Mouse (Mus musculus) MEL (cell line): ENCODE measurements around the gene Mast3.
A peak's percentile ranks its signal among the peaks of the same experiment; 100 is the strongest.

Experiments
- CHD1 ChIP-seq: IDR thresholded peaks from 2 replicates; pipeline ENCODE4 v1.6.1; 2012; ENCODE audit warnings: low read depth, mild to moderate bottlenecking, inconsistent platforms, low read length, improper control_type of control experiment
- CHD2 ChIP-seq: IDR thresholded peaks from 2 replicates; pipeline ENCODE4 v1.6.1; 2011; ENCODE audit warnings: low read length, improper control_type of control experiment
- CTCF ChIP-seq, 3 experiments: IDR thresholded peaks in 2 of 3; conservative IDR thresholded peaks in 1 of 3; 2 replicates each; pipeline ENCODE4 v1.5.1; 2011 to 2012; ENCODE audit warnings: low read length in 3 of 3, low read depth in 2 of 3, mild to moderate bottlenecking in 2 of 3, improper control_type of control experiment in 1 of 3, inconsistent platforms in 1 of 3, mixed read lengths in 1 of 3, moderate library complexity in 1 of 3; ENCODE audit not compliant: control insufficient read depth in 1 of 3, insufficient read depth in 1 of 3, poor library complexity in 1 of 3, severe bottlenecking in 1 of 3
- GATA1 ChIP-seq: IDR thresholded peaks from 2 replicates; pipeline ENCODE4 v1.6.1; 2011; ENCODE audit warnings: low read depth, low read length, improper control_type of control experiment
- NRF1 ChIP-seq: IDR thresholded peaks from 2 replicates; pipeline ENCODE4 v1.6.1; 2014; ENCODE audit warnings: low read depth, mild to moderate bottlenecking, inconsistent platforms, low read length, improper control_type of control experiment, moderate library complexity; ENCODE audit not compliant: poor library complexity, insufficient read depth, severe bottlenecking
- POLR2A ChIP-seq, 2 experiments: IDR thresholded peaks; 2 replicates each; pipeline ENCODE4 v1.6.1; 2011 to 2012; ENCODE audit warnings: low read length in 2 of 2, mild to moderate bottlenecking in 2 of 2, control low read depth in 1 of 2, improper control_type of control experiment in 1 of 2, low read depth in 1 of 2, moderate library complexity in 1 of 2; ENCODE audit not compliant: control insufficient read depth in 1 of 2, insufficient read depth in 1 of 2, poor library complexity in 1 of 2
- RAD21 ChIP-seq: IDR thresholded peaks from 2 replicates; pipeline ENCODE4 v1.6.1; 2011; ENCODE audit warnings: mild to moderate bottlenecking, low read depth, low read length, improper control_type of control experiment

GRCm38 (mm10) chr8:70803761-70804480, 933 bp downstream of the Mast3 start:
- TF ChIP-seq CTCF (IDR thresholded peaks at IDR 0.05 in 2 of 3, conservative IDR thresholded peaks at IDR 0.05 in 1 of 3; ENCODE audit: control insufficient read depth in 1 of 3, insufficient read depth in 1 of 3, low read depth in 2 of 3, low read length in 3 of 3, poor library complexity in 1 of 3, severe bottlenecking in 1 of 3) (no peak), NRF1 (no peak), POLR2A (IDR thresholded peaks at IDR 0.05; ENCODE audit: control insufficient read depth in 1 of 2, insufficient read depth in 1 of 2, low read depth in 1 of 2, low read length in 2 of 2, poor library complexity in 1 of 2) (0 out of 4 replicates have a peak, but pooled peaks of 1 of the 2 experiments have one; percentile 10), CHD1 (no peak), GATA1 (no peak), CHD2 (no peak), RAD21 (no peak)
